Mouse (Mus musculus) MEL (cell line): Measurements from ENCODE around the gene Dgkh. TPM values are rescaled to one million over a fixed set of nuclear protein-coding genes. Genes with fewer than 3 reads are reported as not detected.

Experiments
- DNase-seq: peaks from one replicate; pipeline ENCODE4 v3.0.0; 2011; ENCODE audit warnings: low read depth, low spot score
- H3K27ac ChIP-seq: 2 replicates; pipeline ENCODE4 v1.5.1; 2012; ENCODE audit warnings: low read depth, mild to moderate bottlenecking, control low read depth, low read length, moderate library complexity; ENCODE audit not compliant: control insufficient read depth
- H3K27me3 ChIP-seq, 2 experiments: fragments of 150-350 bp in 1 of 2; sonication (generic) in 1 of 2; 2 replicates each; pipeline ENCODE4 v1.6.1; 2012; ENCODE audit warnings: low read length in 2 of 2, mild to moderate bottlenecking in 2 of 2, improper control_type of control experiment in 1 of 2, moderate library complexity in 1 of 2; ENCODE audit not compliant: insufficient read depth in 2 of 2, control insufficient read depth in 1 of 2
- H3K36me3 ChIP-seq, 2 experiments: 2 replicates each; pipeline ENCODE4 v1.6.1; 2012 to 2014; ENCODE audit warnings: low read length in 2 of 2, improper control_type of control experiment in 1 of 2, inconsistent platforms in 1 of 2, mild to moderate bottlenecking in 1 of 2; ENCODE audit not compliant: insufficient read depth in 2 of 2, control insufficient read depth in 1 of 2
- H3K4me1 ChIP-seq, 2 experiments: fragments of 150-350 bp in 1 of 2; sonication (generic) in 1 of 2; 2 replicates each; pipeline ENCODE4 v1.6.1; 2012; ENCODE audit warnings: low read length in 2 of 2, improper control_type of control experiment in 1 of 2, mild to moderate bottlenecking in 1 of 2; ENCODE audit not compliant: insufficient read depth in 2 of 2, control insufficient read depth in 1 of 2
- H3K4me3 ChIP-seq, 2 experiments: fragments of 150-350 bp in 1 of 2; sonication (generic) in 1 of 2; 2 replicates each; pipeline ENCODE4 v1.5.1; 2012; ENCODE audit warnings: low read depth in 2 of 2, low read length in 2 of 2, mild to moderate bottlenecking in 2 of 2, moderate library complexity in 2 of 2, control low read depth in 1 of 2, improper control_type of control experiment in 1 of 2; ENCODE audit not compliant: control insufficient read depth in 1 of 2, insufficient read depth in 1 of 2
- H3K79me2 ChIP-seq: 2 replicates; pipeline ENCODE4 v1.6.1; 2012; ENCODE audit warnings: mild to moderate bottlenecking, low read length, moderate library complexity; ENCODE audit not compliant: control insufficient read depth, poor library complexity, insufficient read depth
- H3K9ac ChIP-seq: 2 replicates; pipeline ENCODE4 v1.6.1; 2012; ENCODE audit warnings: low read depth, mild to moderate bottlenecking, control low read depth, low read length, moderate library complexity; ENCODE audit not compliant: control insufficient read depth, poor library complexity, severe bottlenecking
- H3K9me3 ChIP-seq: fragments of 150-350 bp; sonication (generic); replicated peaks from 2 replicates; pipeline ENCODE4 v1.6.1; 2012; ENCODE audit warnings: mild to moderate bottlenecking, low read length, improper control_type of control experiment, moderate library complexity; ENCODE audit not compliant: insufficient read depth
- CHD1 ChIP-seq: IDR thresholded peaks from 2 replicates; pipeline ENCODE4 v1.6.1; 2012; ENCODE audit warnings: low read depth, mild to moderate bottlenecking, inconsistent platforms, low read length, improper control_type of control experiment
- CHD2 ChIP-seq: IDR thresholded peaks from 2 replicates; pipeline ENCODE4 v1.6.1; 2011; ENCODE audit warnings: low read length, improper control_type of control experiment
- CTCF ChIP-seq, 3 experiments: IDR thresholded peaks in 2 of 3; conservative IDR thresholded peaks in 1 of 3; 2 replicates each; pipeline ENCODE4 v1.5.1; 2011 to 2012; ENCODE audit warnings: low read length in 3 of 3, low read depth in 2 of 3, mild to moderate bottlenecking in 2 of 3, improper control_type of control experiment in 1 of 3, inconsistent platforms in 1 of 3, mixed read lengths in 1 of 3, moderate library complexity in 1 of 3; ENCODE audit not compliant: control insufficient read depth in 1 of 3, insufficient read depth in 1 of 3, poor library complexity in 1 of 3, severe bottlenecking in 1 of 3
- E2F4 ChIP-seq: IDR thresholded peaks from 2 replicates; pipeline ENCODE4 v1.6.1; 2011; ENCODE audit warnings: low read depth, low read length, improper control_type of control experiment, borderline replicate concordance
- ETS1 ChIP-seq: IDR thresholded peaks from 2 replicates; pipeline ENCODE4 v1.6.1; 2012; ENCODE audit warnings: low read depth, mild to moderate bottlenecking, inconsistent platforms, low read length, improper control_type of control experiment, moderate library complexity
- MAX ChIP-seq: IDR thresholded peaks from 2 replicates; pipeline ENCODE4 v1.6.1; 2011; ENCODE audit warnings: low read length, improper control_type of control experiment
- MAZ ChIP-seq: IDR thresholded peaks from 2 replicates; pipeline ENCODE4 v1.6.1; 2012; ENCODE audit warnings: low read depth, mild to moderate bottlenecking, inconsistent platforms, low read length, improper control_type of control experiment
- MEF2A ChIP-seq: IDR thresholded peaks from 2 replicates; pipeline ENCODE4 v1.6.1; 2014; ENCODE audit warnings: low read depth, mild to moderate bottlenecking, inconsistent platforms, low read length, improper control_type of control experiment; ENCODE audit not compliant: poor library complexity, insufficient replicate concordance, severe bottlenecking; ENCODE audit errors: extremely low read depth
- MXI1 ChIP-seq: IDR thresholded peaks from 2 replicates; pipeline ENCODE4 v1.6.1; 2011; ENCODE audit warnings: mild to moderate bottlenecking, low read depth, low read length, improper control_type of control experiment
- MYB ChIP-seq: IDR thresholded peaks from 2 replicates; pipeline ENCODE4 v1.6.1; 2011; ENCODE audit warnings: mild to moderate bottlenecking, low read depth, low read length, improper control_type of control experiment
- MYC ChIP-seq: IDR thresholded peaks from 2 replicates; pipeline ENCODE4 v1.6.1; 2011; ENCODE audit warnings: low read depth, mild to moderate bottlenecking, low read length, improper control_type of control experiment, moderate library complexity
- NELFE ChIP-seq: IDR thresholded peaks from 2 replicates; pipeline ENCODE4 v1.6.1; 2011; ENCODE audit warnings: low read depth, low read length, improper control_type of control experiment
- POLR2A ChIP-seq, 2 experiments: IDR thresholded peaks; 2 replicates each; pipeline ENCODE4 v1.6.1; 2011 to 2012; ENCODE audit warnings: low read length in 2 of 2, mild to moderate bottlenecking in 2 of 2, control low read depth in 1 of 2, improper control_type of control experiment in 1 of 2, low read depth in 1 of 2, moderate library complexity in 1 of 2; ENCODE audit not compliant: control insufficient read depth in 1 of 2, insufficient read depth in 1 of 2, poor library complexity in 1 of 2
- POLR2AphosphoS5 ChIP-seq: IDR thresholded peaks from 2 replicates; pipeline ENCODE4 v1.6.1; 2012; ENCODE audit warnings: low read depth, borderline replicate concordance, mild to moderate bottlenecking, inconsistent platforms, low read length, moderate library complexity, mixed read lengths
- TCF12 ChIP-seq: IDR thresholded peaks from 2 replicates; pipeline ENCODE4 v1.6.1; 2014; ENCODE audit warnings: low read depth, mild to moderate bottlenecking, inconsistent platforms, low read length, improper control_type of control experiment, moderate library complexity
- UBTF ChIP-seq: IDR thresholded peaks from 2 replicates; pipeline ENCODE4 v1.6.1; 2012; ENCODE audit warnings: low read depth, mild to moderate bottlenecking, inconsistent platforms, low read length, improper control_type of control experiment, moderate library complexity, borderline replicate concordance; ENCODE audit not compliant: insufficient read depth
- USF1 ChIP-seq: IDR thresholded peaks from 2 replicates; pipeline ENCODE4 v1.6.1; 2014; ENCODE audit warnings: low read depth, mild to moderate bottlenecking, inconsistent platforms, low read length, improper control_type of control experiment, moderate library complexity
- ZC3H11A ChIP-seq: IDR thresholded peaks from 2 replicates; pipeline ENCODE4 v1.6.1; 2012; ENCODE audit warnings: low read depth, mild to moderate bottlenecking, inconsistent platforms, low read length, improper control_type of control experiment
- polyA plus RNA-seq, 2 experiments: library from polyadenylated mRNA; stranded (reverse) in 1 of 2; unstranded in 1 of 2; fragments of >175 nt in 1 of 2; fragments of >200 nt in 1 of 2; gene quantifications; 2 replicates each; pipeline versions ENCODE4 v1.2.1 to v1.2.4; 2012; ENCODE audit warnings: low replicate concordance in 2 of 2, low read depth in 1 of 2; ENCODE audit not compliant: insufficient read length in 2 of 2, insufficient read depth in 1 of 2, missing spikeins in 1 of 2
- total RNA-seq: library from RNA; depleted of rRNA; stranded (reverse); fragments of 300-350 nt; gene quantifications from 2 replicates; pipeline ENCODE4 v1.2.3, GENCODE M21; 2012

Dgkh gene
- total and polyA plus RNA-seq, 3 experiments: under 0.01 TPM; not detected in 2

DNA sequence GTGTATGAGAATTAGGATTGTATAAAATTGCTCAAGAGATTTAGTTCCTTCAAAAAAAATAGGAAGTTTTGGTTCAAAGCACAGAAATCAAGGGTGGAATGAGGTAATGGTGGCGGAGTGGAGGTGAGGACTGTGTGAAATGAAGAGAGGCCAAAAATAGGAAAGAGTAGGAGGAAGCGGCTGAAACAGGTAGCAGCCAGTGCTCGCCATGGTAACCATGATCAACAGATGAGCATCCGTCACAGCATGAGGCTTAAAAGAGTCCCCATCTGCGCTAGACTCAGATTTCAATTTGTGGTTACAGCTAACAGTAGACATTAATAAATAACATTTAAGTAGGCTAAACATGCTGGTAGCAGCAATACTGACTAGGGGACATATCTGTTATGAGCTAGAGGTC is 33.4 kb downstream of the Dgkh start:
- no peak overlapping the region for H3K4me3 ChIP-seq
- no peaks in the 10 kb centered on the region for H3K79me2 ChIP-seq
- no peaks in the 10 kb centered on the region for H3K36me3 ChIP-seq
- no peaks in the 10 kb centered on the region for H3K9me3 ChIP-seq
- no peak overlapping the region for H3K27ac ChIP-seq
- no peaks in the 10 kb centered on the region for H3K4me1 ChIP-seq
- TF ChIP-seq CTCF (IDR thresholded peaks at IDR 0.05 in 2 of 3, conservative IDR thresholded peaks at IDR 0.05 in 1 of 3; ENCODE audit: control insufficient read depth in 1 of 3, insufficient read depth in 1 of 3, low read depth in 2 of 3, low read length in 3 of 3, poor library complexity in 1 of 3, severe bottlenecking in 1 of 3) (no peak), CHD2 (no peak), ETS1 (no peak), UBTF (no peak), POLR2A (IDR thresholded peaks at IDR 0.05; ENCODE audit: control insufficient read depth in 1 of 2, insufficient read depth in 1 of 2, low read depth in 1 of 2, low read length in 2 of 2, poor library complexity in 1 of 2) (no peak), ZC3H11A (no peak), MXI1 (no peak)
- no peak for DNase-seq
- no peaks in the 10 kb centered on the region; a peak in 1 of 4 replicates for H3K27me3 ChIP-seq
- no peak overlapping the region for H3K9ac ChIP-seq

DNA sequence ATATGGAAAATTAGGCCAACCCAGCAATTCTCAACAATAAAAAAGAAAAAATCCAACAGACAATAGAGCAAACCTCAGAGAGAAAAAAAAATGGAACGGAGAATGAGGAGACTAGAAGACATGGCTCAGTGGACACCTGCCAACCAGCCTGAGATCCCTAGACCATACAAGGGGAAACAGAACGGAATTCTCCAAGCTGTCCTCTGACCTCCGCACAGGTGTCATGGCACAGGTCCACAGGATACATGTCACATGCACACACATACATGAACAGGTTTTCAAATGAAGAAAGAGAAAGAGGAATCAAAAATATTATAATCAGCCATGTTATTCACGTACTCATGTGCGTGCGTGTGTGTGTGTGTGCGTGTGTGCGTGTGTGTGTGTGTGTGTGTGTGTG is 38.5 kb downstream of the Dgkh start:
- no peak overlapping the region for H3K27ac ChIP-seq
- H3K27me3 ChIP-seq: no peaks in the 10 kb centered on the region
- DNase-seq: no peak
- H3K4me1 ChIP-seq: no peaks in the 10 kb centered on the region
- H3K79me2 ChIP-seq: no peaks in the 10 kb centered on the region
- no peak for TF ChIP-seq MYC
- no peak for TF ChIP-seq NELFE
- no peak for TF ChIP-seq ETS1
- TF ChIP-seq MXI1: no peak
- no peak for TF ChIP-seq MEF2A
- TF ChIP-seq POLR2AphosphoS5: no peak
- TF ChIP-seq CHD1: no peak
- no peak for TF ChIP-seq MAZ
- no peak for TF ChIP-seq MYB
- TF ChIP-seq USF1: no peak
- TF ChIP-seq POLR2A (IDR thresholded peaks at IDR 0.05; ENCODE audit: control insufficient read depth in 1 of 2, insufficient read depth in 1 of 2, low read depth in 1 of 2, low read length in 2 of 2, poor library complexity in 1 of 2): no peak
- no peak for TF ChIP-seq MAX
- TF ChIP-seq E2F4: no peak
- no peak for TF ChIP-seq TCF12
- no peak overlapping the region for H3K4me3 ChIP-seq
- H3K36me3 ChIP-seq: no peaks in the 10 kb centered on the region
- H3K9ac ChIP-seq: no peak overlapping the region
- H3K9me3 ChIP-seq: no peaks in the 10 kb centered on the region
